Mouse (Mus musculus) MEL (cell line): Measurements from ENCODE around the gene Radil. TPM values are rescaled to one million over a fixed set of nuclear protein-coding genes. Genes with fewer than 3 reads are reported as not detected.

Source experiments
- DNase-seq: peaks from one replicate; pipeline ENCODE4 v3.0.0; 2011; ENCODE audit warnings: low read depth, low spot score
- H3K27ac ChIP-seq: 2 replicates; pipeline ENCODE4 v1.5.1; 2012; ENCODE audit warnings: low read depth, mild to moderate bottlenecking, control low read depth, low read length, moderate library complexity; ENCODE audit not compliant: control insufficient read depth
- H3K27me3 ChIP-seq, 2 experiments: fragments of 150-350 bp in 1 of 2; sonication (generic) in 1 of 2; 2 replicates each; pipeline ENCODE4 v1.6.1; 2012; ENCODE audit warnings: low read length in 2 of 2, mild to moderate bottlenecking in 2 of 2, improper control_type of control experiment in 1 of 2, moderate library complexity in 1 of 2; ENCODE audit not compliant: insufficient read depth in 2 of 2, control insufficient read depth in 1 of 2
- H3K36me3 ChIP-seq, 2 experiments: 2 replicates each; pipeline ENCODE4 v1.6.1; 2012 to 2014; ENCODE audit warnings: low read length in 2 of 2, improper control_type of control experiment in 1 of 2, inconsistent platforms in 1 of 2, mild to moderate bottlenecking in 1 of 2; ENCODE audit not compliant: insufficient read depth in 2 of 2, control insufficient read depth in 1 of 2
- H3K4me1 ChIP-seq, 2 experiments: fragments of 150-350 bp in 1 of 2; sonication (generic) in 1 of 2; 2 replicates each; pipeline ENCODE4 v1.6.1; 2012; ENCODE audit warnings: low read length in 2 of 2, improper control_type of control experiment in 1 of 2, mild to moderate bottlenecking in 1 of 2; ENCODE audit not compliant: insufficient read depth in 2 of 2, control insufficient read depth in 1 of 2
- H3K4me3 ChIP-seq, 2 experiments: fragments of 150-350 bp in 1 of 2; sonication (generic) in 1 of 2; 2 replicates each; pipeline ENCODE4 v1.5.1; 2012; ENCODE audit warnings: low read depth in 2 of 2, low read length in 2 of 2, mild to moderate bottlenecking in 2 of 2, moderate library complexity in 2 of 2, control low read depth in 1 of 2, improper control_type of control experiment in 1 of 2; ENCODE audit not compliant: control insufficient read depth in 1 of 2, insufficient read depth in 1 of 2
- H3K79me2 ChIP-seq: 2 replicates; pipeline ENCODE4 v1.6.1; 2012; ENCODE audit warnings: mild to moderate bottlenecking, low read length, moderate library complexity; ENCODE audit not compliant: control insufficient read depth, poor library complexity, insufficient read depth
- H3K9ac ChIP-seq: 2 replicates; pipeline ENCODE4 v1.6.1; 2012; ENCODE audit warnings: low read depth, mild to moderate bottlenecking, control low read depth, low read length, moderate library complexity; ENCODE audit not compliant: control insufficient read depth, poor library complexity, severe bottlenecking
- H3K9me3 ChIP-seq: fragments of 150-350 bp; sonication (generic); replicated peaks from 2 replicates; pipeline ENCODE4 v1.6.1; 2012; ENCODE audit warnings: mild to moderate bottlenecking, low read length, improper control_type of control experiment, moderate library complexity; ENCODE audit not compliant: insufficient read depth
- BHLHE40 ChIP-seq: IDR thresholded peaks from 2 replicates; pipeline ENCODE4 v1.6.1; 2012; ENCODE audit warnings: low read depth, mild to moderate bottlenecking, inconsistent platforms, low read length, improper control_type of control experiment, borderline replicate concordance
- ETS1 ChIP-seq: IDR thresholded peaks from 2 replicates; pipeline ENCODE4 v1.6.1; 2012; ENCODE audit warnings: low read depth, mild to moderate bottlenecking, inconsistent platforms, low read length, improper control_type of control experiment, moderate library complexity
- HCFC1 ChIP-seq: IDR thresholded peaks from 2 replicates; pipeline ENCODE4 v1.6.1; 2012; ENCODE audit warnings: low read depth, mild to moderate bottlenecking, inconsistent platforms, low read length, improper control_type of control experiment, moderate library complexity
- MEF2A ChIP-seq: IDR thresholded peaks from 2 replicates; pipeline ENCODE4 v1.6.1; 2014; ENCODE audit warnings: low read depth, mild to moderate bottlenecking, inconsistent platforms, low read length, improper control_type of control experiment; ENCODE audit not compliant: poor library complexity, insufficient replicate concordance, severe bottlenecking; ENCODE audit errors: extremely low read depth
- MXI1 ChIP-seq: IDR thresholded peaks from 2 replicates; pipeline ENCODE4 v1.6.1; 2011; ENCODE audit warnings: mild to moderate bottlenecking, low read depth, low read length, improper control_type of control experiment
- SIN3A ChIP-seq: IDR thresholded peaks from 2 replicates; pipeline ENCODE4 v1.6.1; 2012; ENCODE audit warnings: low read length, improper control_type of control experiment, inconsistent platforms
- USF1 ChIP-seq: IDR thresholded peaks from 2 replicates; pipeline ENCODE4 v1.6.1; 2014; ENCODE audit warnings: low read depth, mild to moderate bottlenecking, inconsistent platforms, low read length, improper control_type of control experiment, moderate library complexity
- ZNF384 ChIP-seq: IDR thresholded peaks from 2 replicates; pipeline ENCODE4 v1.6.1; 2012; ENCODE audit warnings: low read depth, mild to moderate bottlenecking, inconsistent platforms, low read length, improper control_type of control experiment
- polyA plus RNA-seq, 2 experiments: library from polyadenylated mRNA; stranded (reverse) in 1 of 2; unstranded in 1 of 2; fragments of >175 nt in 1 of 2; fragments of >200 nt in 1 of 2; gene quantifications; 2 replicates each; pipeline versions ENCODE4 v1.2.1 to v1.2.4; 2012; ENCODE audit warnings: low replicate concordance in 2 of 2, low read depth in 1 of 2; ENCODE audit not compliant: insufficient read length in 2 of 2, insufficient read depth in 1 of 2, missing spikeins in 1 of 2
- total RNA-seq: library from RNA; depleted of rRNA; stranded (reverse); fragments of 300-350 nt; gene quantifications from 2 replicates; pipeline ENCODE4 v1.2.3, GENCODE M21; 2012

Gene Radil
- total and polyA plus RNA-seq, 3 experiments = 0.07 to 0.27 TPM; not detected in 1

- H3K9ac ChIP-seq = peak overlapping the region; percentile 9; the same call in 1 of the 2 replicates
- no peak for TF ChIP-seq BHLHE40
- peak; percentile 69; the same call in 1 of the 2 replicates for TF ChIP-seq MXI1
- peak; percentile 54 for DNase-seq
Measured at GRCm38 (mm10) chr5:142444791-142445531, 105.9 kb downstream of the Radil start.

GRCm38 (mm10) chr5:142443994-142444393 lies 106.9 kb downstream of the Radil start:
- peaks cover 0 to 21% of the 10 kb centered on the region in 2 experiments; a peak in 3 of 4 replicates for H3K4me1 ChIP-seq
- no peaks in the 10 kb centered on the region for H3K27me3 ChIP-seq
- no peaks in the 10 kb centered on the region for H3K9me3 ChIP-seq
- no peak for TF ChIP-seq SIN3A
- TF ChIP-seq USF1 = no peak
- TF ChIP-seq ZNF384 = no peak
- no peak for TF ChIP-seq BHLHE40
- peaks cover 0 to 14% of the 10 kb centered on the region in 2 experiments; a peak in 3 of 4 replicates for H3K36me3 ChIP-seq
- no peak overlapping the region for H3K27ac ChIP-seq
- no peak overlapping the region for H3K9ac ChIP-seq
- peaks cover 9% of the 10 kb centered on the region for H3K79me2 ChIP-seq
- DNase-seq = no peak
- no peak overlapping the region for H3K4me3 ChIP-seq

More at GRCm38 (mm10) chr5:142444791-142445531, 105.9 kb downstream of the Radil start:
- no peaks in the 10 kb centered on the region for H3K27me3 ChIP-seq
- peaks cover 0 to 14% of the 10 kb centered on the region in 2 experiments; a peak in 3 of 4 replicates for H3K4me1 ChIP-seq
- no peaks in the 10 kb centered on the region for H3K9me3 ChIP-seq
- peaks cover 0 to 6% of the 10 kb centered on the region in 2 experiments; a peak in 3 of 4 replicates for H3K36me3 ChIP-seq
- no peak overlapping the region for H3K4me3 ChIP-seq
- H3K79me2 ChIP-seq = peaks cover 9% of the 10 kb centered on the region
- H3K27ac ChIP-seq = no peak overlapping the region

GRCm38 (mm10) chr5:142443514-142443913 lies 107.4 kb downstream of the Radil start:
- peaks cover 0 to 14% of the 10 kb centered on the region in 2 experiments; a peak in 2 of 4 replicates for H3K36me3 ChIP-seq
- H3K9ac ChIP-seq = no peak overlapping the region
- H3K79me2 ChIP-seq = peaks cover 9% of the 10 kb centered on the region
- H3K9me3 ChIP-seq = no peaks in the 10 kb centered on the region
- peaks cover 0 to 21% of the 10 kb centered on the region in 2 experiments; a peak in 3 of 4 replicates for H3K4me1 ChIP-seq
- H3K27ac ChIP-seq = no peak overlapping the region
- no peaks in the 10 kb centered on the region for H3K27me3 ChIP-seq
- no peak overlapping the region for H3K4me3 ChIP-seq
- TF ChIP-seq HCFC1 = no peak
- no peak for TF ChIP-seq BHLHE40
- no peak for TF ChIP-seq ETS1
- TF ChIP-seq MEF2A = no peak
- TF ChIP-seq, all 39 proteins: peak for 0
- DNase-seq = no peak
